Mouse (Mus musculus): ENCODE measurements around the gene Cldn14. TPM values are rescaled to one million over a fixed set of nuclear protein-coding genes. Genes with fewer than 3 reads are reported as not detected.
"Not testable (repeated sequence)": the region's sequence is repeated elsewhere in the genome, so short reads cannot be mapped to it uniquely, and the experiment has no call there.

The Cldn14 gene
- polyA plus RNA-seq, 1 experiment from 2014 or later = not detected

- Histone ChIP-seq H3K36me3 (replicated peaks) (no peaks in the 10 kb centered on the region), H3K27ac (no peak overlapping the region), H3K27me3 (ENCODE audit: poor library complexity, severe bottlenecking) (no peaks in the 10 kb centered on the region), H3K9me3 (peaks cover 17% of the 10 kb centered on the region), H3K4me3 (no peak overlapping the region), H3K4me1 (no peaks in the 10 kb centered on the region)
- no peak for DNase-seq (ENCODE audit: extremely low spot score, low spot score)
- WGBS = 87% methylated on average over 28 of the region's 28 CpGs
These were observed 15.0 kb upstream of the Cldn14 start for GRCm38 (mm10) chr16:94023352-94024280.

DNA sequence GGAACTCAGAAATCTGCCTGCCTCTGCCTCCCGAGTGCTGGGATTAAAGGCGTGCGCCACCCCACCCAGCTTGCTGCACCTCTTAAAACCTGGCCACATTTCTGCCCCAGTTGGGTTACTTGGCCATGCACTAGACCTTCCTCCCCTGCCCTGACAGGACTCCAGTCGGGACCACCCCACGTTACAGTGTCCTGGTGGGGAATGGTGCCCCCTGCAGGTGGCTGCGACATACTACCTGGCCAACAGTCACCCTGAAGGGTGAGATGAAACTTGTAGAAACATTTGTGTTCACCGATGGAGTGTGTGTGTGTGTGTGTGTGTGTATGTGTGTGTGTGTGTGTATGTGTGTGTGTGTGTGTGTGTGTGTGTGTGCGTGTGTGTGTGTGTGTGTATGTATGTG lies 11.1 kb upstream of the Cldn14 start:
- not testable (repeated sequence) for H3K27ac ChIP-seq
- WGBS = 73% methylated on average over 8 of the region's 8 CpGs

DNA sequence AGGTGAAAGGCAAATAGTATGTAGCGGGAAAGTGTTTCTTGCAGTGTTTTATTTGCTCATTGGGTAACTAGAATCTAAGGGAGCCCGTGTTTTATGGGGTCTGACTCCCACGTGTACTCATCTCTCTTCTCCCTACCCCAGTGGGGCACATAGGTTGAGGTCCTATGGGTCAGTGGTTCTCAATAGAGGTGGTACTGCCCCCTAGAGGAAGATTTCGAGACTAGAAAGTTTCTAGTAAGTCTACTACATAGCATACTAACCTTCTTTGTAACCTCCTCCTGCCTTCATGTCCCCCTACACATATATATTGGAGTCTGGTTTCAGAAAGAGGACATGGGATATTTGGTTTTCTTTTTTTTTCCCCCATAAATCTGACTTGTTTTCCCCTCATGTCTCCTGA lies 9.3 kb upstream of the Cldn14 start:
- Histone ChIP-seq H3K4me1 (no peaks in the 10 kb centered on the region), H3K27ac (no peak overlapping the region), H3K36me3 (replicated peaks) (no peaks in the 10 kb centered on the region), H3K9me3 (no peaks in the 10 kb centered on the region), H3K4me3 (no peak overlapping the region), H3K27me3 (ENCODE audit: poor library complexity, severe bottlenecking) (no peaks in the 10 kb centered on the region)
- no peak for DNase-seq (ENCODE audit: extremely low spot score, low spot score)
- WGBS = 79% methylated on average over 4 of the region's 4 CpGs

More for the DNA sequence above, 11.1 kb upstream of the Cldn14 start:
- not testable (repeated sequence) for H3K4me3 ChIP-seq; H3K36me3 ChIP-seq (replicated peaks); H3K4me1 ChIP-seq; H3K27me3 ChIP-seq (ENCODE audit: poor library complexity, severe bottlenecking); H3K9me3 ChIP-seq; DNase-seq (ENCODE audit: extremely low spot score, low spot score)

DNA sequence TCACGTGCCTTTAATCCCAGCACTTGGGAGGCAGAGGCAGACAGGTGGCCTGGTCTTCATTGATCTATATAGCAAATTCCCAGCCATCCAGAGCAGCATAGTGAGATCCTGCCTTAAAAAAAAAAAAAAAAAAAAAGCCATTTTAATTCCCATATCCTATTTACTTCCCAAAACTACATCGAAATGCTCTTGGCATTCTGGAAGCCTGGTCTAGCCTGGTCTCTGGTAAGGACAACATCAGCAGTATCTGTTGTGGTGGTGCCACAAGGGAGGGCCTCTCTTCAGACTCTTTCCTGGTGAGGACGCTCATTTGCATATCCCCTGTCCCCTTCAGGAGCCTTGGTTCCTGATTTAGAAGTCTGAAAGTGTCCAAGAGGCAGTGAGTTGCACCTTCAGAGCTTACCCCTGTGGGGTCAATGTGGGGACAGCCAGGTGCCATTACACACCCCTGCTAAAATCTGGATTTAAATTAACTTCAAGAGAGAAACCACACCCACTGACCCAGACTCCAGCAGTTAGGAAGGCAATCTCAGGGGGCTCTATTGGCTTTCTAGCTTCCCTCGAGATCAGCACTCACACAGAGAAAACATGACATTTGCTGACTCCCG lies 6.0 kb upstream of the Cldn14 start:
- Histone ChIP-seq H3K9me3 (no peaks in the 10 kb centered on the region), H3K27ac (no peak overlapping the region), H3K27me3 (ENCODE audit: poor library complexity, severe bottlenecking) (no peaks in the 10 kb centered on the region), H3K4me1 (peaks cover 11% of the 10 kb centered on the region), H3K36me3 (replicated peaks) (no peaks in the 10 kb centered on the region), H3K4me3 (no peak overlapping the region)
- WGBS = 84% methylated on average over 5 of the region's 5 CpGs
- DNase-seq (ENCODE audit: extremely low spot score, low spot score) = no peak

GRCm38 (mm10) chr16:94013328-94014086 lies 4.9 kb upstream of the Cldn14 start:
- H3K27me3 ChIP-seq (ENCODE audit: poor library complexity, severe bottlenecking); H3K27ac ChIP-seq; H3K4me3 ChIP-seq; DNase-seq (ENCODE audit: extremely low spot score, low spot score); H3K9me3 ChIP-seq; H3K36me3 ChIP-seq (replicated peaks): not testable (repeated sequence)
- 78% methylated on average over 8 of the region's 8 CpGs for WGBS
- H3K4me1 ChIP-seq = peaks cover 16% of the 10 kb centered on the region

GRCm38 (mm10) chr16:94011224-94011623 lies 2.6 kb upstream of the Cldn14 start:
- H3K4me3 ChIP-seq = no peak overlapping the region
- 58% methylated on average over 5 of the region's 5 CpGs for WGBS
- H3K4me1 ChIP-seq = peaks cover 28% of the 10 kb centered on the region
- H3K9me3 ChIP-seq = no peaks in the 10 kb centered on the region
- DNase-seq (ENCODE audit: extremely low spot score, low spot score) = no peak
- H3K27ac ChIP-seq = no peak overlapping the region
- H3K27me3 ChIP-seq (ENCODE audit: poor library complexity, severe bottlenecking) = 0 out of 2 replicates have a peak, but pooled peaks cover 6% of the 10 kb centered on the region
- H3K36me3 ChIP-seq (replicated peaks) = no peaks in the 10 kb centered on the region

GRCm38 (mm10) chr16:94010633-94011032 lies 2.0 kb upstream of the Cldn14 start:
- Histone ChIP-seq H3K36me3 (replicated peaks) (no peaks in the 10 kb centered on the region), H3K4me1 (peaks cover 28% of the 10 kb centered on the region), H3K9me3 (no peaks in the 10 kb centered on the region), H3K4me3 (no peak overlapping the region), H3K27me3 (ENCODE audit: poor library complexity, severe bottlenecking) (0 out of 2 replicates have a peak, but pooled peaks cover 6% of the 10 kb centered on the region), H3K27ac (no peak overlapping the region)
- WGBS = 82% methylated on average over 3 of the region's 3 CpGs
- DNase-seq (ENCODE audit: extremely low spot score, low spot score) = no peak

GRCm38 (mm10) chr16:94010156-94010555 lies 1.5 kb upstream of the Cldn14 start:
- Histone ChIP-seq H3K4me1 (peaks cover 28% of the 10 kb centered on the region), H3K27me3 (ENCODE audit: poor library complexity, severe bottlenecking) (0 out of 2 replicates have a peak, but pooled peaks cover 6% of the 10 kb centered on the region), H3K9me3 (no peaks in the 10 kb centered on the region), H3K4me3 (no peak overlapping the region), H3K36me3 (replicated peaks) (no peaks in the 10 kb centered on the region), H3K27ac (no peak overlapping the region)
- WGBS = 87% methylated on average over 5 of the region's 5 CpGs
- no peak for DNase-seq (ENCODE audit: extremely low spot score, low spot score)

GRCm38 (mm10) chr16:94009356-94009755 lies 719 bp upstream of the Cldn14 start:
- WGBS = 74% methylated on average over 5 of the region's 5 CpGs
- peaks cover 28% of the 10 kb centered on the region for H3K4me1 ChIP-seq
- no peak for DNase-seq (ENCODE audit: extremely low spot score, low spot score)

GRCm38 (mm10) chr16:94006706-94007665 lies 1.7 kb downstream of the Cldn14 start:
- no peak for DNase-seq (ENCODE audit: extremely low spot score, low spot score)
- Histone ChIP-seq H3K27ac (no peak overlapping the region), H3K36me3 (replicated peaks) (no peaks in the 10 kb centered on the region), H3K27me3 (ENCODE audit: poor library complexity, severe bottlenecking) (0 out of 2 replicates have a peak, but pooled peaks cover 6% of the 10 kb centered on the region), H3K4me1 (peaks cover 27% of the 10 kb centered on the region), H3K9me3 (no peaks in the 10 kb centered on the region), H3K4me3 (no peak overlapping the region)
- 62% methylated on average over 23 of the region's 23 CpGs for WGBS

More at GRCm38 (mm10) chr16:94009356-94009755, 719 bp upstream of the Cldn14 start:
- 0 out of 2 replicates have a peak, but pooled peaks cover 6% of the 10 kb centered on the region for H3K27me3 ChIP-seq (ENCODE audit: poor library complexity, severe bottlenecking)
- H3K9me3 ChIP-seq = no peaks in the 10 kb centered on the region
- H3K27ac ChIP-seq = no peak overlapping the region
- H3K4me3 ChIP-seq = no peak overlapping the region
- no peaks in the 10 kb centered on the region for H3K36me3 ChIP-seq (replicated peaks)

DNA sequence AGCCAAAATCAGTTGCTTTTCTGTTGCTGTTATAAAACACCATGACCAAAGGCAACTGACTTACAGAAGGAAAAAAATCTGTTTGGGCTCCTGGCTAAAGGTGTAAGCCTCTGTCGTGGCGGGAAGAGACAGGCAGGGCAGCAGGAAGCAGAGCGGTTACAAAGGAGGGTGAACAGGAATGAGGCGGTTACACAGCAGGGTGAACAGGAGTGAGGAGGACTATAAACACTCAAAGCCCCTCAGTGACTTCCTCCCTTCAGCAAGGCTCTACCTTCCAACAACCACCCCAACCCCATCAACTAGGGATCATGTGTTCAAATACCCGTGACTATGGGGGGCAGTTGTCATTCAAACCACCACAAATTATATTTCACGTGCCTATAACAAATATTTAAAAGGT lies 5.2 kb downstream of the Cldn14 start:
- Histone ChIP-seq H3K27me3 (ENCODE audit: poor library complexity, severe bottlenecking) (0 out of 2 replicates have a peak, but pooled peaks cover 5% of the 10 kb centered on the region), H3K9me3 (no peaks in the 10 kb centered on the region), H3K4me3 (no peak overlapping the region), H3K27ac (no peak overlapping the region), H3K36me3 (replicated peaks) (no peaks in the 10 kb centered on the region), H3K4me1 (peaks cover 20% of the 10 kb centered on the region)
- DNase-seq (ENCODE audit: extremely low spot score, low spot score) = no peak
- 74% methylated on average over 6 of the region's 6 CpGs for WGBS

- WGBS = 87% methylated on average over 6 of the region's 6 CpGs
- H3K9me3 ChIP-seq = no peaks in the 10 kb centered on the region
- DNase-seq (ENCODE audit: extremely low spot score, low spot score) = no peak
These were observed 7.3 kb downstream of the Cldn14 start for GRCm38 (mm10) chr16:94001366-94001765.

More at GRCm38 (mm10) chr16:94001366-94001765, 7.3 kb downstream of the Cldn14 start:
- no peak overlapping the region for H3K4me3 ChIP-seq
- H3K4me1 ChIP-seq = peaks cover 9% of the 10 kb centered on the region; the same call in 1 of the 2 replicates
- H3K27ac ChIP-seq = no peak overlapping the region
- H3K36me3 ChIP-seq (replicated peaks) = no peaks in the 10 kb centered on the region
- H3K27me3 ChIP-seq (ENCODE audit: poor library complexity, severe bottlenecking) = no peaks in the 10 kb centered on the region
